In genomic region chr9:119887144-119887901, GRCm38 (mm10) we compare ENCODE assay signal across 20 mouse cellular contexts. TPM values are rescaled to one million over a fixed set of nuclear protein-coding genes. Genes with fewer than 3 reads are reported as not detected.
DNase-seq lines count a peak whose midpoint lies in the region; ATAC-seq and TF ChIP-seq lines count a peak whose summit lies in the region.
"Had no signal": no experiment of that assay in that cellular context is flagged by ENCODE, and none has a peak within 500 bp of the region (broad histone marks: within the 10 kb centered on the region; RNA-seq: fewer than 3 reads in every experiment).

No protein-coding gene starts in this region.

- H3K4me1 ChIP-seq in heart, embryonic 10.5 days = 0 out of 2 replicates have a peak, but pooled peaks cover 4% of the 10 kb centered on the region
- H3K4me1 ChIP-seq in CH12.LX (ENCODE audit: control insufficient read depth in 1 of 2, insufficient read depth in 2 of 2) = peaks cover 0 to 17% of the 10 kb centered on the region in 2 experiments; a peak in 1 of 4 replicates
- H3K4me1 ChIP-seq in liver, embryonic 13.5 days (replicated peaks) = 0 out of 2 replicates have a peak, but pooled peaks cover 5% of the 10 kb centered on the region
- H3K4me1 ChIP-seq: embryonic facial prominence, embryonic 12.5 days; limb, embryonic 13.5 days had no signal

- no peaks in the 10 kb centered on the region for H3K36me3 ChIP-seq in heart, embryonic 10.5 days
- no peaks in the 10 kb centered on the region for H3K36me3 ChIP-seq in CH12.LX (replicated peaks in 1 of 2; ENCODE audit: control insufficient read depth in 1 of 2, insufficient read depth in 1 of 2, low read length in 1 of 2)
- H3K36me3 ChIP-seq in liver, embryonic 13.5 days = no peaks in the 10 kb centered on the region
- H3K36me3 ChIP-seq: embryonic facial prominence, embryonic 12.5 days; limb, embryonic 13.5 days; midbrain, embryonic 15.5 days had no signal

- H3K27ac ChIP-seq in heart, embryonic 10.5 days = no peak overlapping the region
- H3K27ac ChIP-seq in CH12.LX (ENCODE audit: insufficient read depth, low read depth) = no peak overlapping the region
- H3K27ac ChIP-seq in liver, embryonic 13.5 days = no peak overlapping the region
- H3K27ac ChIP-seq: embryonic facial prominence, embryonic 12.5 days; hindbrain, postnatal 0 days; left cerebral cortex, adult 2 months; limb, embryonic 13.5 days had no signal

- H3K4me2 ChIP-seq in CH12.LX (ENCODE audit: insufficient read depth, low read depth, poor library complexity, severe bottlenecking) = no peak overlapping the region
- no peak overlapping the region for H3K4me2 ChIP-seq in liver, embryonic 13.5 days
- H3K4me2 ChIP-seq: embryonic facial prominence, embryonic 12.5 days; limb, embryonic 13.5 days; midbrain, embryonic 15.5 days had no signal

- ATAC-seq in liver, embryonic 13.5 days (ENCODE audit: low read depth) = peak; percentile 23; the same call in 1 of the 2 replicates
- ATAC-seq: hindbrain, postnatal 0 days; midbrain, embryonic 15.5 days had no signal

- peak; percentile 1 for DNase-seq in heart, postnatal 4 days
- no peak for DNase-seq in heart, embryonic 10.5 days (ENCODE audit: low spot score)
- DNase-seq in 3T3-L1 (ENCODE audit: low read depth, low spot score) = peak; percentile 13
- DNase-seq in CH12.LX (ENCODE audit: extremely low read depth) = peak; percentile 38
- peak; percentile 22 for DNase-seq in liver, embryonic 13.5 days
- no peak for DNase-seq in layer of hippocampus, adult 18-20 months (ENCODE audit: low spot score in 2 of 2)
- no peak for DNase-seq in layer of hippocampus, adult 8-10 months (ENCODE audit: low spot score in 2 of 2)
- DNase-seq: adrenal gland, adult 2 months; cerebellum, adult 9-11 months; heart, adult 18-20 months; heart, postnatal 10 days; kidney, postnatal 10 days; lung, postnatal 4 days; thymus, postnatal 14 days had no signal

- no peak for TF ChIP-seq CTCF in CH12.LX (conservative IDR thresholded peaks at IDR 0.05 in 1 of 2, IDR thresholded peaks at IDR 0.05 in 1 of 2; ENCODE audit: low read depth in 2 of 2, low read length in 2 of 2)

- in situ Hi-C loops in CH12.LX (cut with MboI; ENCODE audit: low pct_ligation_motif_present, low pct_unique_long_range_greater_than_20kb, low sequenced_read_pairs) = loop anchor here (10.0 to 25.0 kb wide), 3 partner anchors 93 to 425 kb away; no protein-coding TSS in a partner anchor

- TF ChIP-seq EP300 in CH12.LX (IDR thresholded peaks at IDR 0.05; ENCODE audit: low read length) = no peak

- WGBS in heart, embryonic 10.5 days = 74% methylated on average over 4 of the region's 4 CpGs
- whole genome bisulfite sequencing in liver, embryonic 13.5 days (ENCODE audit: insufficient replicate concordance) = 63% methylated on average over 4 of the region's 4 CpGs

- no peak for TF ChIP-seq RAD21 in CH12.LX (IDR thresholded peaks at IDR 0.05; ENCODE audit: low read depth, low read length)

- no peaks in the 10 kb centered on the region for H3K27me3 ChIP-seq in heart, embryonic 10.5 days (ENCODE audit: insufficient read depth, poor library complexity, severe bottlenecking)
- H3K27me3 ChIP-seq in CH12.LX (replicated peaks) = peaks cover 11% of the 10 kb centered on the region
- no peaks in the 10 kb centered on the region for H3K27me3 ChIP-seq in liver, embryonic 13.5 days
- H3K27me3 ChIP-seq: embryonic facial prominence, embryonic 12.5 days; limb, embryonic 13.5 days; midbrain, embryonic 15.5 days had no signal

- no peaks in the 10 kb centered on the region for H3K79me2 ChIP-seq in CH12.LX (replicated peaks; ENCODE audit: control insufficient read depth, extremely low read depth, insufficient read depth, poor library complexity, severe bottlenecking)

- dilution Hi-C loops in CH12.LX (cut with MboI; ENCODE audit: extremely low pct_ligation_motif_present, extremely low pct_unique_long_range_greater_than_20kb, low sequenced_read_pairs) = no loop called here

- H3K4me3 ChIP-seq in heart, embryonic 10.5 days = no peak overlapping the region
- H3K4me3 ChIP-seq in CH12.LX (replicated peaks in 1 of 3; ENCODE audit: low read depth in 2 of 3, low read length in 2 of 3, poor library complexity in 1 of 3) = no peak overlapping the region
- no peak overlapping the region for H3K4me3 ChIP-seq in liver, embryonic 13.5 days (replicated peaks)
- H3K4me3 ChIP-seq: embryonic facial prominence, embryonic 12.5 days; left cerebral cortex, adult 2 months; limb, embryonic 13.5 days; midbrain, embryonic 15.5 days had no signal

- no peak for TF ChIP-seq POLR2A in CH12.LX (IDR thresholded peaks at IDR 0.05; ENCODE audit: low read depth, low read length)

- H3K9ac ChIP-seq in CH12.LX (ENCODE audit: insufficient read depth, low read depth) = no peak overlapping the region
- H3K9ac ChIP-seq in liver, embryonic 13.5 days = no peak overlapping the region
- H3K9ac ChIP-seq: embryonic facial prominence, embryonic 12.5 days; limb, embryonic 13.5 days; midbrain, embryonic 15.5 days had no signal

- no peaks in the 10 kb centered on the region for H3K9me3 ChIP-seq in heart, embryonic 10.5 days
- H3K9me3 ChIP-seq in CH12.LX (replicated peaks; ENCODE audit: low read length) = peaks cover 7% of the 10 kb centered on the region
- no peaks in the 10 kb centered on the region for H3K9me3 ChIP-seq in liver, embryonic 13.5 days (replicated peaks)
- H3K9me3 ChIP-seq: embryonic facial prominence, embryonic 12.5 days; limb, embryonic 13.5 days; midbrain, embryonic 15.5 days had no signal

TF ChIP-seq in CH12.LX, 34 proteins besides CTCF, POLR2A, EP300 and RAD21:
- TF ChIP-seq BHLHE40 (IDR thresholded peaks at IDR 0.05; ENCODE audit: low read depth, low read length) = no peak
- no peak for TF ChIP-seq JUN (IDR thresholded peaks at IDR 0.05; ENCODE audit: insufficient read depth, low read depth, low read length)
- no peak for TF ChIP-seq MAX (IDR thresholded peaks at IDR 0.05; ENCODE audit: low read length)
- no peak for TF ChIP-seq UBTF (IDR thresholded peaks at IDR 0.05; ENCODE audit: low read depth, low read length)
- TF ChIP-seq MYC (IDR thresholded peaks at IDR 0.05; ENCODE audit: low read depth, low read length) = no peak
- no peak for TF ChIP-seq ETS1 (conservative IDR thresholded peaks at IDR 0.05; ENCODE audit: low read depth, low read length)
- TF ChIP-seq JUND (conservative IDR thresholded peaks at IDR 0.05; ENCODE audit: low read depth, low read length) = no peak
- TF ChIP-seq RCOR1 (conservative IDR thresholded peaks at IDR 0.05; ENCODE audit: low read depth, low read length) = no peak
- TF ChIP-seq POLR2AphosphoS2 (IDR thresholded peaks at IDR 0.05; ENCODE audit: low read depth, low read length) = no peak
- no peak for TF ChIP-seq CHD2 (IDR thresholded peaks at IDR 0.05; ENCODE audit: low read length)
- no peak for TF ChIP-seq MAFK (IDR thresholded peaks at IDR 0.05; ENCODE audit: insufficient replicate concordance, low read length)
- no peak for TF ChIP-seq E2F4 (IDR thresholded peaks at IDR 0.05; ENCODE audit: insufficient replicate concordance, low read depth, low read length)
- no peak for TF ChIP-seq USF2 (conservative IDR thresholded peaks at IDR 0.05; ENCODE audit: low read depth, low read length)
- TF ChIP-seq IRF4 (IDR thresholded peaks at IDR 0.05; ENCODE audit: low read depth, low read length) = no peak
- no peak for TF ChIP-seq NRF1 (IDR thresholded peaks at IDR 0.05; ENCODE audit: low read depth, low read length)
- TF ChIP-seq USF1 (IDR thresholded peaks at IDR 0.05; ENCODE audit: low read depth, low read length) = no peak
TF ChIP-seq in CH12.LX: peak in this region for 0.

RNA-seq across cellular contexts. Expression of gene Wdr48, which starts 7.4 kb away (rescaled TPM):
- total RNA-seq in heart, postnatal 4 days (2021) = 10 to 100 TPM; 30.9 to 32.5 TPM
- 49.8 and 53.2 TPM in 2 replicates for polyA plus RNA-seq in heart, embryonic 10.5 days (2016; fragmentation: Nextera tagmentation; extraction: Ambion mirVana)
- total RNA-seq in CH12.LX (2012; rRNA removed) (26.7 and 26.9 TPM in 2 replicates), CH12.LX (2014; rRNA removed) (31.0 and 32.3 TPM in 2 replicates)
- 31.6 and 32.0 TPM in 2 replicates for polyA plus RNA-seq in CH12.LX (2012; ENCODE audit: insufficient read length, low read depth)
- 22.8 and 27.8 TPM in 2 replicates for polyA plus RNA-seq in liver, embryonic 13.5 days (2015; fragmentation: Nextera tagmentation; extraction: Ambion mirVana)
- 10 to 100 TPM; 74.8 to 77.2 TPM for total RNA-seq in layer of hippocampus, adult 18-20 months (2021)
- 10 to 100 TPM; 64.3 to 81.2 (median 74.6) TPM for total RNA-seq in layer of hippocampus, adult 8-10 months (2022)

RNA-seq across cellular contexts. Expression of gene Gorasp1, which starts 50.0 kb away (rescaled TPM):
- total RNA-seq in heart, postnatal 4 days (2021) = 10 to 100 TPM; 15.2 to 16.0 TPM
- polyA plus RNA-seq in heart, embryonic 10.5 days (2016; fragmentation: Nextera tagmentation; extraction: Ambion mirVana) = 26.5 and 26.8 TPM in 2 replicates
- total RNA-seq in CH12.LX (2012; rRNA removed) = 10.9 and 12.6 TPM in 2 replicates
- total RNA-seq in CH12.LX (2014; rRNA removed) = 8.7 TPM in 2 replicates
- polyA plus RNA-seq in CH12.LX (2012; ENCODE audit: insufficient read length, low read depth) = 8.6 and 9.2 TPM in 2 replicates
- 10.4 and 12.6 TPM in 2 replicates for polyA plus RNA-seq in liver, embryonic 13.5 days (2015; fragmentation: Nextera tagmentation; extraction: Ambion mirVana)
- total RNA-seq in layer of hippocampus, adult 18-20 months (2021) = 10 to 100 TPM; 41.5 to 44.2 TPM
- total RNA-seq in layer of hippocampus, adult 8-10 months (2022) = 10 to 100 TPM; 30.5 to 35.7 (median 34.1) TPM

RNA-seq across cellular contexts. Expression of gene Ttc21a, which starts 50.1 kb away (rescaled TPM):
- total RNA-seq in heart, postnatal 4 days (2021) = under 1 TPM in 1 of 2 experiments, not detected in 1; 0.07 TPM
- 0.28 and 0.48 TPM in 2 replicates for polyA plus RNA-seq in heart, embryonic 10.5 days (2016; fragmentation: Nextera tagmentation; extraction: Ambion mirVana)
- total RNA-seq in CH12.LX (2012; rRNA removed) (0.13 and 0.21 TPM in 2 replicates), CH12.LX (2014; rRNA removed) (0.19 TPM in 1 of 2 replicates, not detected in the other)
- 0.47 and 0.48 TPM in 2 replicates for polyA plus RNA-seq in CH12.LX (2012; ENCODE audit: insufficient read length, low read depth)
- 0.08 and 0.09 TPM in 2 replicates for polyA plus RNA-seq in liver, embryonic 13.5 days (2015; fragmentation: Nextera tagmentation; extraction: Ambion mirVana)
- total RNA-seq in layer of hippocampus, adult 18-20 months (2021) = 1 to 10 TPM in 1 of 2 experiments, under 1 TPM in 1; 0.71 to 1.2 TPM
- 1 to 10 TPM; 1.2 to 2.8 (median 1.4) TPM for total RNA-seq in layer of hippocampus, adult 8-10 months (2022)
- total RNA-seq: heart, postnatal 10 days; MEL had no signal

Comparison
In these comparisons a context has a peak if more than half of its experiments do, and no peak if none do; other contexts are left out.
1. DNase-seq: peak in heart, postnatal 4 days (single experiment), 3T3-L1 (single experiment), CH12.LX (single experiment) and liver, embryonic 13.5 days (single experiment); none in heart, embryonic 10.5 days (single experiment), layer of hippocampus, adult 18-20 months (0 of 2) and layer of hippocampus, adult 8-10 months (0 of 2).